Mouse (Mus musculus) limb, embryonic 13.5 days (tissue): ENCODE results near the gene Jmjd1c. TPM values are rescaled to one million over a fixed set of nuclear protein-coding genes. Genes with fewer than 3 reads are reported as not detected.

Experiments used
- ATAC-seq: fragments of 200-750 bp; cut with Nextera tagmentation; 2 replicates; pipeline ENCODE4 v1.8.0; 2017; ENCODE audit warnings: low read depth, moderate number of reproducible peaks, moderate TSS enrichment; ENCODE audit not compliant: low FRiP score
- H3K27ac ChIP-seq: fragments of 300-500 bp; sonication (generic); 2 replicates; pipeline ENCODE4 v1.5.1; 2015; ENCODE audit warnings: inconsistent platforms, mild to moderate bottlenecking, moderate library complexity
- H3K27me3 ChIP-seq: fragments of 300-500 bp; sonication (generic); 2 replicates; pipeline ENCODE4 v1.6.1; 2015; ENCODE audit warnings: mild to moderate bottlenecking, inconsistent platforms
- H3K36me3 ChIP-seq: fragments of 300-500 bp; sonication (generic); 2 replicates; pipeline ENCODE4 v1.6.1; 2015; ENCODE audit warnings: inconsistent platforms, mild to moderate bottlenecking, moderate library complexity
- H3K4me1 ChIP-seq: fragments of 300-500 bp; sonication (generic); 2 replicates; pipeline ENCODE4 v1.6.1; 2015; ENCODE audit warnings: inconsistent platforms
- H3K4me2 ChIP-seq: fragments of 300-500 bp; sonication (generic); replicated peaks from 2 replicates; pipeline ENCODE4 v1.6.1; 2015; ENCODE audit warnings: inconsistent platforms, mild to moderate bottlenecking, moderate library complexity
- H3K4me3 ChIP-seq: fragments of 300-500 bp; sonication (generic); 2 replicates; pipeline ENCODE4 v1.5.1; 2015; ENCODE audit warnings: moderate library complexity, mild to moderate bottlenecking, inconsistent platforms
- H3K9ac ChIP-seq: fragments of 300-500 bp; sonication (generic); 2 replicates; pipeline ENCODE4 v1.6.1; 2015; ENCODE audit warnings: mild to moderate bottlenecking, inconsistent platforms
- H3K9me3 ChIP-seq: fragments of 300-500 bp; sonication (generic); 2 replicates; pipeline ENCODE4 v1.6.1; 2016; ENCODE audit warnings: inconsistent platforms
- WGBS: fragments of 180-500 bp; shearing (Covaris S2); methylation state at CpG from one replicate; pipeline ENCODE4 v1.1.7; 2015; 5-methylcytosine and 5-hydroxymethylcytosine counted together
- polyA plus RNA-seq: library from polyadenylated mRNA; unstranded; fragments of >200 nt; fragmentation: Nextera tagmentation; extraction: Ambion mirVana; gene quantifications from 2 replicates; pipeline ENCODE4 v1.2.1, GENCODE M21; 2015

Gene Jmjd1c
- polyA plus RNA-seq, 1 experiment from 2014 or later, result 47.3 TPM

GRCm38 (mm10) chr10:67204652-67205407, 108.9 kb downstream of the Jmjd1c start:
- WGBS, result 85% methylated on average over 11 of the region's 11 CpGs
- no peak overlapping the region for H3K9ac ChIP-seq
- no peak for ATAC-seq
- H3K27me3 ChIP-seq, result no peaks in the 10 kb centered on the region
- H3K27ac ChIP-seq, result no peak overlapping the region
- H3K4me3 ChIP-seq, result no peak overlapping the region
- H3K36me3 ChIP-seq, result no peaks in the 10 kb centered on the region
- H3K4me2 ChIP-seq, result no peak overlapping the region
- H3K9me3 ChIP-seq, result no peaks in the 10 kb centered on the region
- peaks cover 15% of the 10 kb centered on the region for H3K4me1 ChIP-seq

DNA sequence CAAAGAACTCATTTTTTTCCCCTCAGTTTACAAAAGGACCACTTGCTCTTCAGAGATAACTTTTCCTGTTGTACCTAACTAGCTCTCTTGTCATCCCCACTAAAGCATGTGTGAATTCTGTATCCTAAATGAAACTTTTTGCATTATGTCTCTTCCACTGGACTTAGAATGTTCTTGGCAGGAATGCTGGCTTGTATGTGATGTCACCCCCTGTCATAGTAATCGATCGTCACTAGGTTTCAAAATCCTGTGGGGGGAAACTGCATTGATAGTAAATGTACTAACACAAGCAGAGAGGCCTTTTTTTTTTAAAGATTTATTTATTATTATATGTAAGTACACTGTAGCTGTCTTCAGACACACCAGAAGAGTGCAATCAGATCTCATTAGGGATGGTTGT, 112.0 kb downstream of the Jmjd1c start:
- Histone ChIP-seq H3K4me2 (no peak overlapping the region), H3K36me3 (no peaks in the 10 kb centered on the region), H3K27ac (no peak overlapping the region), H3K27me3 (no peaks in the 10 kb centered on the region), H3K4me1 (peaks cover 17% of the 10 kb centered on the region), H3K4me3 (no peak overlapping the region), H3K9ac (no peak overlapping the region), H3K9me3 (no peaks in the 10 kb centered on the region)
- 81% methylated on average over 2 of the region's 2 CpGs for WGBS
- ATAC-seq, result no peak

DNA sequence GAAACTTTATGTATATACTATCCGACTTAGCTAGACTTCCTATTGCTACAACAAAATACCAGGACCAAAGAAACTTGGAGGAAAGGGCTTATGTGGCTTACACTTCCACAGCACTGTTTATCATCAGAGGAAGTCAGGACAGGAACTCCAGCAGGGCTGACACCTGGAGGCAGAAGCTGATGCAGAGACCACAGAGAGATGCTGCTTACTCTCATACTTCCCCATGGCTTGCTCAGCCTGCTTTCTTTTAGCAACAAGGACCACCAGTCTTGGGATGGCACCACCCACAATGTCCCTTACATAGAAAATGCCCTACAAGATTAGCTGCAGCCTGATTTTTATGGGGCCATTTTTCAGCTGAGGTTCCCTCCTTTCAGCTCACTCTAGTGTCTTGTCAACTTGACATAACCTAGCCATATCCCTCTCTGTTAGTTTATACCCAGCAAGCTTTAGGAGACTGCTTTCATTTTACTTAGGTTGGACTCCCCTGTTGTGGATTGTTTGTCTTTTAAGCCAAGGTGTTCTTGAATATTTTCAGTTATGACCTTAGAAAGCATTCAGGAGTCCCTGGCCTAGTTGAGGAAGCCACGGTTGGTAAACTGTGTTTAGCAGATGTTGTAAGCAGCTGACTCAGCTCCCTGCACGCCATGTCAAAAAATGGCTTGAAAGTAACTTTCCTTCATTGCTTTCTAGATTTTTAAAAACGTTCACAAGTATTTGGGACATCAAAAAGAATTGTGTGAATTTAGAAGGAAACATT, 114.2 kb downstream of the Jmjd1c start:
- Histone ChIP-seq H3K4me1 (peaks cover 17% of the 10 kb centered on the region), H3K27me3 (no peaks in the 10 kb centered on the region), H3K27ac (no peak overlapping the region), H3K4me2 (no peak overlapping the region), H3K4me3 (no peak overlapping the region), H3K9me3 (no peaks in the 10 kb centered on the region), H3K9ac (no peak overlapping the region), H3K36me3 (no peaks in the 10 kb centered on the region)
- 50% methylated on average over 4 of the region's 4 CpGs for WGBS
- ATAC-seq, result no peak

DNA sequence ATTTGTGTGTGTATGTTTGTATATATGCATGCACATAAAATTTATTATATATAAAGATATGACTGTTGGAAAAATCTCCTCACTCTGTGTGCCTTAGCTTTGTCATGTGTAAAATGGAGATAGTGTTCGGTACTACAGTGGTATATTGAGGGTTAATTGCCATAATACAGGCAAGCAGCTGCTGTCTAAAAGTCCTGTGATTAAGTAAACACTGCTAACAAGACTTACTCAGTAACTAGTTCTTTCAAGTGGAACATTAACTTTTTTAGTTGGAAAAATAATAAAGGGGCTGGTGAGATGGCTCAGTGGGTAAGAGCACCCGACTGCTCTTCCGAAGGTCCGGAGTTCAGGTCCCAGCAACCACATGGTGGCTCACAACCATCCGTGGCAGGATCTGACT, 116.1 kb downstream of the Jmjd1c start:
- no peak overlapping the region for H3K4me3 ChIP-seq
- ATAC-seq, result no peak
- peaks cover 2% of the 10 kb centered on the region for H3K36me3 ChIP-seq

GRCm38 (mm10) chr10:67213720-67214119, 117.8 kb downstream of the Jmjd1c start:
- 59% methylated on average over 1 of the region's 1 CpGs for WGBS
- ATAC-seq, result no peak
- no peak overlapping the region for H3K4me3 ChIP-seq
- H3K4me2 ChIP-seq, result no peak overlapping the region
- H3K27ac ChIP-seq, result no peak overlapping the region
- peaks cover 10% of the 10 kb centered on the region for H3K4me1 ChIP-seq
- peaks cover 9% of the 10 kb centered on the region for H3K36me3 ChIP-seq
- no peaks in the 10 kb centered on the region for H3K27me3 ChIP-seq
- no peaks in the 10 kb centered on the region for H3K9me3 ChIP-seq
- H3K9ac ChIP-seq, result no peak overlapping the region

More for the DNA sequence above, 116.1 kb downstream of the Jmjd1c start:
- 95% methylated on average over 5 of the region's 5 CpGs for WGBS
- H3K27me3 ChIP-seq, result no peaks in the 10 kb centered on the region
- no peak overlapping the region for H3K4me2 ChIP-seq
- no peaks in the 10 kb centered on the region for H3K9me3 ChIP-seq
- H3K27ac ChIP-seq, result no peak overlapping the region
- no peak overlapping the region for H3K9ac ChIP-seq
- peaks cover 12% of the 10 kb centered on the region for H3K4me1 ChIP-seq

DNA sequence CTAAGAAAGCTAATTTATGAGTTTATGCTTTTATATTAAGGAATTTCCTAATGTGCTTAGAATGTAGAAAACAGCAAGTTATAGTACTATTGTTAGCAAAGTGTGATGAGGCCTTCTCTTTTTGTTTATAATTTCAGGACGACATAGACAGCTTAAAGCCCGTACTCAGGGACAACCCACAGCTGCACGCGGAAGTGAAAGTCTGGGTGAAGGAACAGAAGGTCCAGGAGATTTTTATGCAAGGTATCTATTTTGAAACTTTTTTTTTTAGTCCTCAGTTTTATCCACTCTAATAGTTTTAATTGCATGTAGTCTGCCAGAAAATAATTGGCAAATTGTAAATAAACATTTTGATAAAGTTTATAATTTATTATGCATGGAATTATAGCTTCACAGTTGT, 119.2 kb downstream of the Jmjd1c start:
- H3K4me2 ChIP-seq, result no peak overlapping the region
- ATAC-seq, result no peak
- H3K27me3 ChIP-seq, result no peaks in the 10 kb centered on the region
- WGBS, result 89% methylated on average over 4 of the region's 4 CpGs
- H3K9ac ChIP-seq, result no peak overlapping the region
- no peak overlapping the region for H3K27ac ChIP-seq
- H3K9me3 ChIP-seq, result no peaks in the 10 kb centered on the region
- peaks cover 3% of the 10 kb centered on the region for H3K4me1 ChIP-seq
- H3K36me3 ChIP-seq, result peaks cover 23% of the 10 kb centered on the region
- H3K4me3 ChIP-seq, result no peak overlapping the region

DNA sequence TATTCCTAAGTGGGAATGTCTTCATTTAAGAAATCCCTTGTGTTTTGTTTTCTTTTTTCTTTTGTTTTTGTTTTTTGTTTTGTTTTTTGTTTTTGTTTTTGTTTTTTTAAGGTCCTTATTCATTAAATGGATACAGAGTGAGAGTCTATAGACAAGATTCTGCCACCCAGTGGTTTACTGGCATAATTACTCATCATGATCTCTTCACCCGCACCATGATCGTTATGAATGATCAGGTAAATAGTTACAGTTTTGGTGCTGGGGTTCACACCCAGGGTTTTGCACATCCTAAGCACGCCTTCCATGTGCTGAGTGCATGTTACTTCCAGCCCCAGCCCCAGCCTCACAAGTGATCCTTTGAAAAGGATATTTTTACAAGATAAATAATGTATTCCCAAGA, 120.9 kb downstream of the Jmjd1c start:
- H3K9me3 ChIP-seq, result no peaks in the 10 kb centered on the region
- H3K36me3 ChIP-seq, result peaks cover 37% of the 10 kb centered on the region
- no peaks in the 10 kb centered on the region for H3K27me3 ChIP-seq
- no peak for ATAC-seq
- no peaks in the 10 kb centered on the region; the same call in 1 of the 2 replicates for H3K4me1 ChIP-seq
- H3K27ac ChIP-seq, result no peak overlapping the region
- no peak overlapping the region for H3K4me3 ChIP-seq
- no peak overlapping the region for H3K4me2 ChIP-seq
- no peak overlapping the region for H3K9ac ChIP-seq
- WGBS, result 87% methylated on average over 3 of the region's 3 CpGs

- H3K4me3 ChIP-seq, result no peak overlapping the region
- H3K9me3 ChIP-seq, result no peaks in the 10 kb centered on the region
- ATAC-seq, result no peak
- no peaks in the 10 kb centered on the region for H3K27me3 ChIP-seq
- WGBS, result 93% methylated on average over 18 of the region's 18 CpGs
- no peaks in the 10 kb centered on the region; the same call in 1 of the 2 replicates for H3K4me1 ChIP-seq
- no peak overlapping the region for H3K4me2 ChIP-seq
- no peak overlapping the region for H3K9ac ChIP-seq
- H3K36me3 ChIP-seq, result peaks cover 45% of the 10 kb centered on the region
- no peak overlapping the region for H3K27ac ChIP-seq
These were observed 123.1 kb downstream of the Jmjd1c start for GRCm38 (mm10) chr10:67218873-67219565.

GRCm38 (mm10) chr10:67220251-67220650, 124.3 kb downstream of the Jmjd1c start:
- no peaks in the 10 kb centered on the region for H3K4me1 ChIP-seq
- 82% methylated on average over 4 of the region's 4 CpGs for WGBS
- no peak overlapping the region for H3K9ac ChIP-seq
- no peak overlapping the region for H3K4me3 ChIP-seq
- no peak overlapping the region for H3K27ac ChIP-seq
- H3K36me3 ChIP-seq, result peaks cover 56% of the 10 kb centered on the region
- H3K4me2 ChIP-seq, result no peak overlapping the region
- ATAC-seq, result no peak
- no peaks in the 10 kb centered on the region for H3K27me3 ChIP-seq
- H3K9me3 ChIP-seq, result no peaks in the 10 kb centered on the region

- no peak overlapping the region for H3K9ac ChIP-seq
- H3K27me3 ChIP-seq, result no peaks in the 10 kb centered on the region
- no peak overlapping the region for H3K27ac ChIP-seq
- no peak overlapping the region for H3K4me3 ChIP-seq
- ATAC-seq, result no peak
- H3K4me2 ChIP-seq, result no peak overlapping the region
- H3K36me3 ChIP-seq, result peaks cover 67% of the 10 kb centered on the region
- H3K9me3 ChIP-seq, result no peaks in the 10 kb centered on the region
- no peaks in the 10 kb centered on the region for H3K4me1 ChIP-seq
- 48% methylated on average over 5 of the region's 5 CpGs for WGBS
These were observed 125.4 kb downstream of the Jmjd1c start for GRCm38 (mm10) chr10:67221284-67221683.

DNA sequence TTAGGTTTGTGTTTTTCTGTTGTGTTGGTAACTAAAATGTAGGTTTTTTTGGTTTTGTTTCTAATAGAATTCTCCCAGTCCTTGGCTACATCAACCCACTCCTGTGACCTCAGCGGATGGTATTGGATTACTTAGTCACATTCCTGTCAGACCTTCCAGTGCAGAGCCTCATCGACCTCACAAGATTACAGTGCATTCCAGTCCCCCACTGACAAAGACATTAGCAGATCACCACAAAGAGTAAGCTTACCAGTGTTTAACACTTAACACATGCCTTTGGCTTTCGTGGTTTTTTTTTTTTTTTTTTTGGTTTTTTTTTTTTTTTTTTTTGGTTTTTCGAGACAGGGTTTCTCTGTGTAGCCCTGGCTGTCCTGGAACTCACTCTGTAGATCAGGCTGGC, 128.0 kb downstream of the Jmjd1c start:
- H3K27me3 ChIP-seq, result no peaks in the 10 kb centered on the region
- ATAC-seq, result no peak
- H3K36me3 ChIP-seq, result peaks cover 69% of the 10 kb centered on the region
- no peak overlapping the region for H3K4me3 ChIP-seq
- H3K9me3 ChIP-seq, result no peaks in the 10 kb centered on the region
- H3K27ac ChIP-seq, result no peak overlapping the region
- H3K4me1 ChIP-seq, result no peaks in the 10 kb centered on the region
- no peak overlapping the region for H3K9ac ChIP-seq
- no peak overlapping the region for H3K4me2 ChIP-seq
- 58% methylated on average over 3 of the region's 4 CpGs for WGBS

DNA sequence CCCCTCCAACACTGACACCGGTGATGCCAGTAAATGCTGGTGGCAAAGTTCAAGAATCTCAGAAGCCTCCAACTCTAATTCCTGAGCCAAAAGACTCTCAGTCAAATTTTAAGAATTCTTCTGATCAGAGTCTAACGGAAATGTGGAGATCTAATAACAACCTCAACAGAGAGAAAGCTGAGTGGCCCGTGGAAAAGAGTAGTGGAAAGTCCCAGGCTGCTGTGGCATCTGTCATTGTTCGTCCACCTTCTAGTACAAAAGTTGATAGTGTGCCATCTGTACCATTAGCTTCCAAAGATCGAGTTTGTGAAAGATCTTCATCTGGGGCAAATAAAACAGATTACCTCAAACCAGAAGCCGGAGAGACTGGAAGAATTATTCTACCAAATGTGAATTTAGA, 129.6 kb downstream of the Jmjd1c start:
- no peak overlapping the region for H3K4me3 ChIP-seq
- H3K27ac ChIP-seq, result no peak overlapping the region
- no peaks in the 10 kb centered on the region for H3K4me1 ChIP-seq
- no peaks in the 10 kb centered on the region for H3K9me3 ChIP-seq
- no peaks in the 10 kb centered on the region for H3K27me3 ChIP-seq
- no peak overlapping the region for H3K4me2 ChIP-seq
- H3K9ac ChIP-seq, result no peak overlapping the region
- H3K36me3 ChIP-seq, result peaks cover 64% of the 10 kb centered on the region
- WGBS, result 85% methylated on average over 6 of the region's 6 CpGs
- ATAC-seq, result no peak
